Comparison of ENCODE assay signal across 16 mouse cellular contexts in the genomic region with DNA sequence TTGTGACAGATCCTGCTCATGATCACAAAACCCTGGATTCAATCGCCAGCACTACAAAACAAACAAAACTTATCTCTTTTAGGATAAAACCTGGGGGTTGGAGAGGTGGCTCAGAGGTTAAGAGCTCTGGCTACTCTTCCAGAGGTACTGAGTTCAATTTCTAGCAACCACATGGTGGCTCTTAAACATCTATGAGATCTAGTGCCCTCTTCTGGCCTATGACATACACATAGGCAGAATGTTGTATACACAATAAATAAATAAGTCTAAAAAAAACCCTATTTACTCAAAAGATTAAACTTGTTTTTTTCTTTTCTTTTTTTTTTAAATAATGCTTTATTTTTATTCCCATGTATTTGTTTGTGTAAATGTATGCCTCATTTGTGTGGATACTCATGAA. TPM values are rescaled to one million over a fixed set of nuclear protein-coding genes. Genes with fewer than 3 reads are reported as not detected.
DNase-seq lines count a peak whose midpoint lies in the region; ATAC-seq and TF ChIP-seq lines count a peak whose summit lies in the region.
"Had no signal": no experiment of that assay in that cellular context is flagged by ENCODE, and none has a peak within 500 bp of the region (broad histone marks: within the 10 kb centered on the region; RNA-seq: fewer than 3 reads in every experiment).

No protein-coding gene starts in this region.

- H3K9ac ChIP-seq in intestine, postnatal 0 days (ENCODE audit: low read depth, low read length): no peak overlapping the region
- no peak overlapping the region for H3K9ac ChIP-seq in intestine, embryonic 16.5 days (ENCODE audit: low read depth, low read length)
- H3K9ac ChIP-seq: forebrain, embryonic 13.5 days; heart, embryonic 12.5 days; limb, embryonic 15.5 days; midbrain, embryonic 13.5 days; neural tube, embryonic 12.5 days had no signal

- H3K4me3 ChIP-seq in intestine, postnatal 0 days (ENCODE audit: low read depth, low read length): no peak overlapping the region
- H3K4me3 ChIP-seq in intestine, embryonic 16.5 days (ENCODE audit: low read length): no peak overlapping the region
- H3K4me3 ChIP-seq: forebrain, embryonic 13.5 days; heart, embryonic 12.5 days; limb, embryonic 15.5 days; midbrain, embryonic 13.5 days; neural tube, embryonic 12.5 days had no signal

- no peak for TF ChIP-seq POLR2A in brain, embryonic 14.5 days (IDR thresholded peaks at IDR 0.05; ENCODE audit: borderline replicate concordance, extremely low read depth, insufficient read depth, insufficient read length, poor library complexity, severe bottlenecking)

- H3K4me1 ChIP-seq in intestine, postnatal 0 days (replicated peaks; ENCODE audit: control insufficient read depth, insufficient read depth, low read length): no peaks in the 10 kb centered on the region
- no peaks in the 10 kb centered on the region for H3K4me1 ChIP-seq in intestine, embryonic 16.5 days (ENCODE audit: control insufficient read depth, insufficient read depth, low read length)

- DNase-seq in 3T3-L1 (ENCODE audit: low read depth, low spot score): peak; percentile 52
- peak; percentile 28 for DNase-seq in brain, embryonic 14.5 days (ENCODE audit: low read depth)
- no peak for DNase-seq in frontal cortex, postnatal 14 days (ENCODE audit: low spot score in 2 of 2)
- DNase-seq: gastrocnemius, postnatal 14 days; kidney, adult 2 months; lung, postnatal 14 days; thymus, postnatal 4 days had no signal

- no peak overlapping the region for H3K27ac ChIP-seq in intestine, postnatal 0 days (ENCODE audit: low read depth, low read length)
- H3K27ac ChIP-seq in intestine, embryonic 16.5 days (ENCODE audit: low read length): no peak overlapping the region
- H3K27ac ChIP-seq: forebrain, embryonic 13.5 days; limb, embryonic 15.5 days; midbrain, embryonic 13.5 days; neural tube, embryonic 12.5 days had no signal

- peaks cover 24% of the 10 kb centered on the region for H3K36me3 ChIP-seq in intestine, postnatal 0 days (ENCODE audit: control insufficient read depth, insufficient read depth)
- H3K36me3 ChIP-seq in intestine, embryonic 16.5 days (ENCODE audit: control insufficient read depth, insufficient read depth, low read length): 0 out of 2 replicates have a peak, but pooled peaks cover 6% of the 10 kb centered on the region

- TF ChIP-seq CTCF in intestine, postnatal 0 days (IDR thresholded peaks at IDR 0.05; ENCODE audit: low read depth): peak; percentile 45
- no peak for TF ChIP-seq CTCF in brain, embryonic 14.5 days (IDR thresholded peaks at IDR 0.05; ENCODE audit: borderline replicate concordance, extremely low read depth, insufficient read depth, insufficient read length)

- 58% methylated on average over 1 of the region's 1 CpGs for WGBS in intestine, postnatal 0 days
- 76% methylated on average over 1 of the region's 1 CpGs for WGBS in intestine, embryonic 16.5 days

- H3K4me2 ChIP-seq in intestine, postnatal 0 days (replicated peaks; ENCODE audit: low read depth): no peak overlapping the region
- H3K4me2 ChIP-seq in intestine, embryonic 16.5 days (ENCODE audit: low read depth, low read length): no peak overlapping the region
- H3K4me2 ChIP-seq: forebrain, embryonic 13.5 days; heart, embryonic 12.5 days; limb, embryonic 15.5 days; midbrain, embryonic 13.5 days; neural tube, embryonic 12.5 days had no signal

- no peak for ATAC-seq in intestine, postnatal 0 days
- no peak for ATAC-seq in intestine, embryonic 16.5 days
- peak; percentile 43 for ATAC-seq in CD4-positive, CD25-positive, alpha-beta regulatory T cell, adult 4 months
- ATAC-seq in erythroid progenitor cell, adult 5-6 weeks (replicated peaks; ENCODE audit: low FRiP score, poor library complexity, severe bottlenecking): no peak
- ATAC-seq: forebrain, embryonic 13.5 days; midbrain, embryonic 13.5 days had no signal

- H3K9me3 ChIP-seq in intestine, postnatal 0 days (ENCODE audit: control insufficient read depth): no peaks in the 10 kb centered on the region
- H3K9me3 ChIP-seq in intestine, embryonic 16.5 days (ENCODE audit: control insufficient read depth, low read length): no peaks in the 10 kb centered on the region
- H3K9me3 ChIP-seq: forebrain, embryonic 13.5 days; heart, embryonic 12.5 days; limb, embryonic 15.5 days; midbrain, embryonic 13.5 days; neural tube, embryonic 12.5 days had no signal

- H3K27me3 ChIP-seq in intestine, postnatal 0 days (replicated peaks; ENCODE audit: control insufficient read depth, insufficient read depth, low read length): no peaks in the 10 kb centered on the region
- no peaks in the 10 kb centered on the region for H3K27me3 ChIP-seq in intestine, embryonic 16.5 days (replicated peaks; ENCODE audit: control insufficient read depth, insufficient read depth, low read length)
- H3K27me3 ChIP-seq: forebrain, embryonic 13.5 days; heart, embryonic 12.5 days; limb, embryonic 15.5 days; midbrain, embryonic 13.5 days; neural tube, embryonic 12.5 days had no signal

RNA-seq across cellular contexts. Expression of a gene that starts 5.3 kb away (rescaled TPM):
- 41.9 and 45.3 TPM in 2 replicates for polyA plus RNA-seq in intestine, postnatal 0 days (2015; fragmentation: Nextera tagmentation; extraction: Ambion mirVana)
- polyA plus RNA-seq in intestine, embryonic 16.5 days (2015; fragmentation: Nextera tagmentation; extraction: Ambion mirVana): 56.3 and 66.2 TPM in 2 replicates
- polyA plus RNA-seq in CD4-positive, CD25-positive, alpha-beta regulatory T cell, adult 4 months (2017; shearing (Covaris generic)): 100 to 1,000 TPM; 163 to 169 TPM
- 31.3 and 35.9 TPM in 2 replicates for polyA plus RNA-seq in brain, embryonic 14.5 days (2012; rRNA removed)
- 56.6 and 57.3 TPM in 2 replicates for total RNA-seq in erythroid progenitor cell, adult 5-6 weeks (2015; ENCODE audit: low replicate concordance)
- total RNA-seq in erythroid progenitor cell, adult 5-6 weeks (2017; ENCODE audit: low replicate concordance): 66.1 and 79.0 TPM in 2 replicates

RNA-seq across cellular contexts. Expression of a gene that starts 20.3 kb away (rescaled TPM):
- 82.7 and 86.3 TPM in 2 replicates for polyA plus RNA-seq in intestine, postnatal 0 days (2015; fragmentation: Nextera tagmentation; extraction: Ambion mirVana)
- 18.0 and 34.2 TPM in 2 replicates for polyA plus RNA-seq in intestine, embryonic 16.5 days (2015; fragmentation: Nextera tagmentation; extraction: Ambion mirVana)
- polyA plus RNA-seq in CD4-positive, CD25-positive, alpha-beta regulatory T cell, adult 4 months (2017; shearing (Covaris generic)): 10 to 100 TPM; 27.8 to 79.0 TPM
- polyA plus RNA-seq in brain, embryonic 14.5 days (2012; rRNA removed): 67.8 and 72.2 TPM in 2 replicates
- 59.5 and 60.8 TPM in 2 replicates for total RNA-seq in erythroid progenitor cell, adult 5-6 weeks (2015; ENCODE audit: low replicate concordance)
- 93.7 and 94.4 TPM in 2 replicates for total RNA-seq in erythroid progenitor cell, adult 5-6 weeks (2017; ENCODE audit: low replicate concordance)

RNA-seq across cellular contexts. Expression of a gene that starts 20.6 kb away (rescaled TPM):
- 1.9 and 2.4 TPM in 2 replicates for polyA plus RNA-seq in intestine, postnatal 0 days (2015; fragmentation: Nextera tagmentation; extraction: Ambion mirVana)
- 1.0 and 1.4 TPM in 2 replicates for polyA plus RNA-seq in intestine, embryonic 16.5 days (2015; fragmentation: Nextera tagmentation; extraction: Ambion mirVana)
- polyA plus RNA-seq in CD4-positive, CD25-positive, alpha-beta regulatory T cell, adult 4 months (2017; shearing (Covaris generic)): under 1 TPM in 1 of 2 experiments, not detected in 1; 0.54 TPM
- 0.36 and 0.39 TPM in 2 replicates for polyA plus RNA-seq in brain, embryonic 14.5 days (2012; rRNA removed)
- total RNA-seq in erythroid progenitor cell, adult 5-6 weeks (2015; ENCODE audit: low replicate concordance): not detected in 2 replicates
- not detected in 2 replicates for total RNA-seq in erythroid progenitor cell, adult 5-6 weeks (2017; ENCODE audit: low replicate concordance)

RNA-seq across cellular contexts. Expression of a gene that starts 55.2 kb away (rescaled TPM):
- polyA plus RNA-seq in intestine, postnatal 0 days (2015; fragmentation: Nextera tagmentation; extraction: Ambion mirVana): 67.7 and 70.3 TPM in 2 replicates
- 87.8 and 91.7 TPM in 2 replicates for polyA plus RNA-seq in intestine, embryonic 16.5 days (2015; fragmentation: Nextera tagmentation; extraction: Ambion mirVana)
- 10 to 100 TPM; 12.2 to 14.3 TPM for polyA plus RNA-seq in CD4-positive, CD25-positive, alpha-beta regulatory T cell, adult 4 months (2017; shearing (Covaris generic))
- 206 and 232 TPM in 2 replicates for polyA plus RNA-seq in brain, embryonic 14.5 days (2012; rRNA removed)
- total RNA-seq in erythroid progenitor cell, adult 5-6 weeks (2015; ENCODE audit: low replicate concordance): 68.7 and 75.7 TPM in 2 replicates
- total RNA-seq in erythroid progenitor cell, adult 5-6 weeks (2017; ENCODE audit: low replicate concordance): 54.2 and 61.1 TPM in 2 replicates

Comparison
In these comparisons a context has a peak if more than half of its experiments do, and no peak if none do; other contexts are left out.
1. DNase-seq: peak in 3T3-L1 (single experiment) and brain, embryonic 14.5 days (single experiment); none in frontal cortex, postnatal 14 days (0 of 2).